Mouse (Mus musculus): ENCODE results near the gene Mtfmt.

Gene Mtfmt

DNA sequence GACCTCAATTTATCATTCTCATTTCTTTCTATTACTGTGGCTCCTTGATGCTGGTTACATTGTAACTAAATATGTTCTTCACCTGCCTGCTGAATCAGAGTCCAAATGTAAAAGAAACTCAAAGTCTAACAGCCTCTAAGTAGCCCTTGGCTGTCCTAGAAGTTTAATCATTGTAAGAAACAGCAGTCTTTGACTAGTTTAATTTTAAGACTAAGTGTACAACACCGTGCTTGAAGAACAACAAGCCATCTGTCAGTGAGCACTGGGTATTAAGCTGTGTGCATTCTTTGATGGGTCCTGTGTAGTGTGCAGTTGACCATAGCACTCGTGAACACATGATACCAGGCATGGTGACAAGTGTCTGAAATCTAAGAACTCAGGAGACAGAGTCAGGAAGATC is 8.1 kb upstream of the Mtfmt start:
- no peak for DNase-seq (ENCODE audit: low read depth, low spot score)

DNA sequence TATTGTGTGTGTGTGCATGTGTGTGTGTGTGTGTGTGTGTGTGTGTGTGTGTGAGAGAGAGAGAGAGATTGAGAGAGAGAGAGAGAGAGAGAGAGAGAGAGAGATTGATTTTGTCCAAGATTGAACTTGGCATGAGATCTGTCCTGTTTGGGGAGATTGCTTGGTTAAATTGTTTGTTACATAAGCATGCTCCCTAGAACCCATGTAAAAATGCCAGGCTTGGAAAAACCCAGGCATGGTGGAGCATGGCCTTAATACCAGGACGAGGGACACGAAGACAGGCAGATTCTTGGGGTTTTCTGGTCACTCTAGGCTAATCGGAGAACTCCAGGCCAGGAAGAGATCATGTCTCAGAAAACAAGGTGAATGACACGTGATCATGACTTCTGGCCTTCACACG is 7.6 kb upstream of the Mtfmt start:
- DNase-seq (ENCODE audit: low read depth, low spot score): no peak

GRCm38 (mm10) chr9:65430401-65430800 is 5.2 kb upstream of the Mtfmt start:
- no peak for DNase-seq (ENCODE audit: low read depth, low spot score)

DNA sequence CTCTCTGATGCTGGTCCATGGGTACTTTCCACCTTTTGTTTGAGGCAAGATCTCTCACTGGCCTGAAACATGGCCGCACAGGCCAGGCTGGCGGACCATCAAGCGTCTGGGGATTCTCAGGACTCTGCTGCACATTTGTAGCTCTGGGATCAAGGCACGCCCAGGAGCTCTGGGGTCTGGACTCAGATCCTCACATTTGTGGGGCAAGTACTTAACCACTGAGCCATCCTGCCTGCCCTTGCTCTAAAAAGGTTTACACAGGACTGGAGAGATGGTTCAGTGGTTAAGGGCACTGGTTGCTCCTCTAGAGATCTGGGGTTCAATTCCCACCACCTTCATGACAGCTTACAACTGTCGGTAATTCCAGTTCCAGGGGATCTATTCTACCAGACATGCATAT is 4.7 kb upstream of the Mtfmt start:
- no peak for DNase-seq (ENCODE audit: low read depth, low spot score)

DNA sequence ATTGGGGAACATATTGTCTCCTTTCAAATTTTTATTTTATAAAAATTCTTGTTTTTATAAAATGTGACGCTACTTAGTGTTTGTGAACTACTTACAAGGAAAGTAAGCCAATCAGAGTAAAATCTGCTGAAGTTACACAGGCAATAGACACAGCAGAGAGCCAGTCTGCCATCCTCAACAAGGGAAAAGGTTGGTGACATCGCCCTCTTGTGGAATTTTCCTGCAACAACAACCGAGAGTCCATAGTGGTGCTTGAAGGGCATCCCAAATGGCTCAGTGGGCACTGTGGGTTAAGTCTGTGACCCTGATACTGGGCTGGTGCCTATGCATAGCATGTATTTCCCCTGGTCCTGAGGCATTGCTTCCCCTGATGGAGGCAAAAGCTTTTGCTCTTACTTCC is 3.3 kb upstream of the Mtfmt start:
- DNase-seq (ENCODE audit: low read depth, low spot score): peak; percentile 68

- DNase-seq (ENCODE audit: low read depth, low spot score): no peak
Observed at GRCm38 (mm10) chr9:65434140-65434539, 1.4 kb upstream of the Mtfmt start.

GRCm38 (mm10) chr9:65435211-65435610 is 371 bp upstream of the Mtfmt start:
- no peak for DNase-seq (ENCODE audit: low read depth, low spot score)

DNA sequence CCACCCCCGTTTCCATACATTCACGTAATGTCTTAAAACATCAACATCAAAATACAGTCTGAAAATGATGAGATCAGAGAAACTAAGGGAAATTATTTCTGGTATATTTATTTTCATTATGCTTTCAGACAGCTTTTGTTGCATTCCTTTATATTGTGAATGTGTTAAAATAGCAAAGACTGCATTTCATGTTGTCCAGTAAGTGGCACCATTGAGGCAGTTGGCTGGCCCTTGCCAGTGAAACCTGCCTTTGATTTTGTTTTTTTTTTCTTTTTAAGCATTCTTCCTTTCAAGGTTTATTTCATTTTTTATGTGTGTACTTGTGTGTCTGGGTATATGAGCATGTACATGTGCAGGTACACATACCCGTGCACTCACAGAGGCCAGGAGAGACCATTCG is 9.1 kb downstream of the Mtfmt start:
- DNase-seq (ENCODE audit: low read depth, low spot score): no peak

DNA sequence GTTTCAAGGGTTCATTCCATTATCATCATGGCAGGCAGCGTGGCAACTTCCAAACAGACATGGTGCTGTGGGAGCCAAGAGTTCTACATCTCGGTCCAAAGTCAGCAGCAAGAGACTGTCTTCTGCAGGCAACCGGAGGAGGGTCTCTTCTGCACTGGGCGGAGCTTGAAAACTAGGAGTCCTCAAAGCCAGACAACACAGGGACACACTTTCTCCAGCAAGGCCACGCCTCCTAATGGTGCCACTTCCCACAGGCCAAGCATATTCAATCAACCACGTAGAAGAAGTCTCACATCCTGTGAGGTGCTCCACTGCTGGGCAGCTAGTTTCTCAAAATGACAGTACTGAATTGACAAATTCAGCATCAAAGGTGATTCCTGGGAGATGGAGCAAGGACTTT is 12.4 kb downstream of the Mtfmt start:
- no peak for DNase-seq (ENCODE audit: low read depth, low spot score)

GRCm38 (mm10) chr9:65458975-65459374 is 23.4 kb downstream of the Mtfmt start:
- no peak for DNase-seq (ENCODE audit: low read depth, low spot score)

DNA sequence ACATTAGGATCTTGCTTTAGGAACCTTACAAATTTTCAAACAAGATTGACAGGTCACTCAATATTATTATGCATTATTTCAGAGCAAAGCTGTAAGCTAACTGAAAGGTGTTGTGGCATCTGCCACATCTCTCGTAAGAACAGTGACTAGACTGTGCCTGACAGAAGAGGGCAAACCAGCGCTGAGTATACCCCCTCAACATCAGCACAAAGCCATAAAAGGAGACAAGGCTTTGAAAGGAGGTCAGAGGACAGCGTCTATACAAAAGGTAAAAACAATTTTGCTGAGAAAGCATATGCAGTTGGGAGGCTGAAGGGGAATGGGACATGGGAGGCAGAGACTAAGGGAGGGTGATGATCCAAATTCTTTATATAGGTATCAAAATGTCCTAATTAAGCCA is 24.6 kb downstream of the Mtfmt start:
- no peak for DNase-seq (ENCODE audit: low read depth, low spot score)

- DNase-seq (ENCODE audit: low read depth, low spot score): peak; percentile 77
Observed at GRCm38 (mm10) chr9:65460732-65461442, 25.3 kb downstream of the Mtfmt start, which contains the start of gene Spg21. Gene Spg21, plus strand, starts transcription at chr9:65460947.

DNA sequence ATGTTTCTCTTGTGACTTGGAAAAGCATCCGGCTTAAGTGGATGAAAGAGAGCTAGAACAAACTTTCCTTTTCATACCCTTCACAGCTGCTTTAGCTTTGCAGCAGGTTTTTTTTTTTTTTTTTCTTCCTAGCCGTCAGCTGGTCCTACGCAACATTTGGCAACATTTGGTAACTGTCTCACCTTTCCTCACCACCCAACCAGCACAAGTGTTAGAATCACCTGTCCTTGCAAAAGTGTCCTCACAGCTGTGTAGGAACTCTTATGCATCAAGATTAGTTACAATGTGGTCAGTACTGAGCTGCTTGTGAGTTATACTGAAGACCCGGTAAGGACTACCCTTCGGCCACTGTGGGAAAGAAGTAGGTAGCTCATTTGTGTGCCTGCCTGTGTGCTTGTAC is 27.0 kb downstream of the Mtfmt start:
- no peak for DNase-seq (ENCODE audit: low read depth, low spot score)

- DNase-seq (ENCODE audit: low read depth, low spot score): no peak
Observed at GRCm38 (mm10) chr9:65464161-65464560, 28.6 kb downstream of the Mtfmt start.

DNA sequence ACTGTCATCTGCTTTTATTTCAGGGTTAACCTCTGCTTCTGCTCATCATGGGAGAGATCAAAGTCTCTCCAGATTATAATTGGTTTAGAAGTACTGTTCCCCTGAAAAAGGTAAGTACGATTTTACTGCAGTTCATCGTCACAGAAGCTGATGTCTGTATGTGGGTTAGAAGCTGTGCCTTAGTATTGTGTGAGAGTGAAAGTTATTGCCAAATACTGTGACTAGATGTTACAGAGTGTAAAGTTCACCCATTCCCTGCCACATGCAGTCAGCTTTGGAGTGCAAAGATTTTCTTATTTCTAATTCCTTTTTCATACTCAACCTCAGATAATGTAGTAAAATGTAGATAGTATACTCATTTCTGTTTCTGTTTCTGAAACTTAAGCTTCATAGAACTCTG is 29.7 kb downstream of the Mtfmt start:
- DNase-seq (ENCODE audit: low read depth, low spot score): no peak

DNA sequence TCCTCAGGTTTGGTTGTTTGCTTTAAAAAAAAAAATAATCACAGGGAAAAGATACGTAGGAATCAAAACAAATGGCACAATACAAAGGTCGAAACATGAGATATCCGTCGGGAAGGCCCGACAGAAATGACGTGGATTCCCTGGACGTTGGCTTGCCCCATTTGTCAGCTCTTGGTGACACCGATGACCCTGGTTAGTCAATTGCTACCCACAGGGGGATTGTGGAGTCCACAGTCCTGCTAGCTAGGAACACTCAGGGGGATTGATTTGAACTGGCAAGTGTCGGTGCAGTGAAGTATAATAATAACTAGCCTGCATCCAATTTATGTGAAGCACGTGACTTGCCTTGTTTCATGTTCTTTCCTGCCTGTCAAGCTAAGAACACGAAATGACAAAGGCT is 32.1 kb downstream of the Mtfmt start:
- no peak for DNase-seq (ENCODE audit: low read depth, low spot score)

DNA sequence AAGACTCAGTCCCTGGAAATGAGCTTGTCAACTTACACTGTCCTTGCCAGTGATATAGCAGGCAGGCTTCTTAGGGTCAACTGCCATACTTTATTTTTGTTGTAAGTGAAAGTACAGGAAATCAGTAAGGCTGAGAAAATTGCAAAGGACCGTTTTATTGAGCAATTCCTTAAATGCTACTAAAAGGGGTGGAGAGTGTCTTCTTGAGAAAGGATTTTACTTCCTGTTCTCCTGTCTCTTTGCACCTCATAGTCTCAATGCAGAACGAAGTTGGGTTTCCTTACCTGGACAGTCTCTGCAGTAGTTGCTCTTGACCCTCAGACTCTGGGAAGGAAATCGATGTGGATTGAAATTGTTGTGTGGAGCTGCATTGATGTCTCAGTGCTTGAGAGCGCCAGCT is 37.2 kb downstream of the Mtfmt start:
- no peak for DNase-seq (ENCODE audit: low read depth, low spot score)

- DNase-seq (ENCODE audit: low read depth, low spot score): no peak
Observed at GRCm38 (mm10) chr9:65479158-65479557, 43.6 kb downstream of the Mtfmt start.

- DNase-seq (ENCODE audit: low read depth, low spot score): no peak
Observed at GRCm38 (mm10) chr9:65480071-65480470, 44.5 kb downstream of the Mtfmt start.

- DNase-seq (ENCODE audit: low read depth, low spot score): no peak
Observed at GRCm38 (mm10) chr9:65491476-65491875, 55.9 kb downstream of the Mtfmt start.

GRCm38 (mm10) chr9:65492351-65492750 is 56.8 kb downstream of the Mtfmt start:
- DNase-seq (ENCODE audit: low read depth, low spot score): no peak

DNA sequence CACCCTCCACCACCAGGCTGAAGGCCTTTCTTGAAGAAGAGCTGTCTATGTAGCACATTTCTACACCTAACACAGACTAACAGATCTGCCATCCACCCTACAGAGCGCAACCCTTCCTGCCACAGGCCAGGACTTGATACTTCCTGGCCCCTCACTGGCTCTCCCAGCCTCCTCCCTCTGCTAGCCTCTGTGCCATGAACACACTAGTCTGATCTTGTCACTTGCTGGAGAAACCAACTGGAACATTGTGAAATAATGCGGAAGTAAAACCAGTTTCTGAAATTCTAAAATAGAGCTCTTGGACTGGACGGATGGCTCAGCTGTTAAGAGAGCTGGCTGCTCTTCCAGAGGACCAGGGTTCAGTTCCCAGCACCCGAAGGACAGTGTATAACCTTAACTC is 57.3 kb downstream of the Mtfmt start:
- no peak for DNase-seq (ENCODE audit: low read depth, low spot score)

GRCm38 (mm10) chr9:65502146-65502545 is 66.6 kb downstream of the Mtfmt start:
- DNase-seq (ENCODE audit: low read depth, low spot score): no peak
